Mouse (Mus musculus): ENCODE results near the gene Teddm3.

- TF ChIP-seq POLR2A (IDR thresholded peaks at IDR 0.05; ENCODE audit: borderline replicate concordance, insufficient read depth, low read length) (no peak), CTCF (IDR thresholded peaks at IDR 0.05; ENCODE audit: borderline replicate concordance, insufficient read depth, low read depth, low read length) (no peak)
These were observed 41.6 kb upstream of the Teddm3 start for GRCm38 (mm10) chr16:21195260-21195866.
